Mouse (Mus musculus): ENCODE measurements around the gene Inip. TPM values are rescaled to one million over a fixed set of nuclear protein-coding genes. Genes with fewer than 3 reads are reported as not detected.
A peak's percentile ranks its signal among the peaks of the same experiment; 100 is the strongest.
"Not testable (repeated sequence)": the region's sequence is repeated elsewhere in the genome, so short reads cannot be mapped to it uniquely, and the experiment has no call there.

The Inip gene
- polyA plus RNA-seq, 1 experiment from 2014 or later = 40.4 TPM

DNA sequence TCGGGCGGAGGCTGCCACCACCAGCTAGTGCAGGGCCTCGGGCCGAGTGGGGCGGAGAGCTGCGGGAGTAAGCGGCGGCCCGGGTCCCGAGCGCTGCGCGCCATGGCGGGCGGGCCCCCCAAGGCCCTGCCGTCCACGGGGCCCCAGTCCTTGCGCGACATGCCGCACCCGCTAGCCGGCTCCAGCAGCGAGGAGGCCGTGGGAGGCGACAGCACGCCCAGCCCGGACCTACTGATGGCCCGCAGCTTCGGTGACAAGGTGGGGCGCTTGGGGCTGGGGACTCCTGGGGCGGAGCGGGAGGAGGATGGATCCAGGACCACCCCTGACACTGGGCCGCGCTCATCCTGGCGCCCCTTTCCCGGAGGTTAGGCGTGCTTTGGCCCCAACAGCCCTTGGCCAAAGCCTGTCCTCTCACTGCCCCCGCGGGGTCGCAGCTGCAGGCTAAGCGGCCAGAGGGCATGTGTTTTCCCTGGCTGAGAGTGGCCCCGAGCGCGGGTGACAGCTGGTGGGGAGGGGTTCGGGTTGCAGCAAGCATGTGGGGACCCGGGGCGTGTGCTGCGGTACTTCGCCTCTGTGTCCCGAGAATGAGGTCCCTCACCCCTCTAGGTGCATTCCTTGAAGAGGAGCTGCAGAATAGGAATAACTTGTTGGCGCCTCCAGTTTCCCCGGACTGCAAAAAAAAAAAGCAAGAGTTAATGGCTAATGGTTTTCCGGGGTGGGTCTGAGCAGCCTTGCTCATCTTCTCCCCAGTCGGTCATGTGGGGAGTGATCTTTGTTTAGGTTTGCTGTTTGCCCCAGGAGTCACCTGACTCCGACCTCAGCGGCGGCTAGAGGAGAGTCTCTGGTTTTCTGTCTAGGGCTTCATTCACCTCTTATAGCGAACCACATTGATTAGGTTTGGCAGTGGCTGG is 4.8 kb upstream of the Inip start:
- Histone ChIP-seq H3K4me2 (replicated peaks) (peak overlapping the region; percentile 99), H3K4me3 (replicated peaks) (peak overlapping the region; percentile 97), H3K9ac (peak overlapping the region; percentile 86), H3K27ac (peak overlapping the region; percentile 72), H3K9me3 (no peaks in the 10 kb centered on the region), H3K27me3 (replicated peaks) (no peaks in the 10 kb centered on the region), H3K36me3 (no peaks in the 10 kb centered on the region), H3K4me1 (replicated peaks) (peaks cover 4% of the 10 kb centered on the region)
- peak; percentile 72 for ATAC-seq
- under 1% methylated on average over 58 of the region's 58 CpGs for WGBS

DNA sequence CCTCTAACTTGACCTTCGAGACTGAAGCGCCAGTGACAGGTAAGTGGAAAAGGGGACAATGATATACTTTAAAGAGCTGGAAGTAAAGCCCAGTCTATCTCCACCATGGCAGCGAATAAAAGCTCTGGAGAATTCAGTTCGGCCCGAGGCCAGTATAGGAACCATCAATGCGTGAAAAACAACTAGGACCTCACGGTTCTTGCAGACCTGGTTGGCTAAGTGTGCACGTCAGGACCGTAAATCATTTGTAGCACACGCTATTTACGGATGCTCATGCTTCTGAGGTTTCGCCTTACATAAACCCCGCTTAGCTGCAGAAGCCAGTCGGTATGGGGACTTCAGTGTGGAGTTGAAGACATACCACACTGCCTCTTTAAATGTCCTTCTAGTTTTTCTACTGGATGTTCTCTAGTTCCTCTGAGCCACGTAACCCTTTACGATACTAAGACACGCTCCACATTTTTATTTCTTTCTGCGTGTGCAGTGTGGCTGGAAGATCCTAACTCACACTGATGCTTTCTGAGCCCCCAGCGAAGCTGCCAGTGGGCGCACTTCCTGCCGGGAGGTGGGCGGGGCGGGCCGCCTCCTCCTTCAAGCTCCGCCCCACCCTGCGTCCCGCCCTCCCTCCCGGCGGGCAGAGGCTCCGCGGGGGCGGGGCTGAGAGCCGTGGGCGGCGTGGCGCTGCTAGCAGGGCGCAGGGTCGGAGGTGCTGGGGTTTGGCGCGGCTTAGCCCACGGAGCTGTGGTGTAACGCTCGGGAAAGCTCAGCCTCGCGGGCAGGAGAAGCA is 4.0 kb upstream of the Inip start, which contains the start of gene Snx30:
Gene Snx30 (plus strand): TSS at position 660 of the 787 bp plus-strand sequence.
- peak within 1 kb of the TSS; percentile 86 for H3K9ac ChIP-seq
- H3K27ac ChIP-seq = peak within 1 kb of the TSS; percentile 72
- H3K4me3 ChIP-seq (replicated peaks) = peak within 1 kb of the TSS; percentile 97
- H3K4me2 ChIP-seq (replicated peaks) = peak within 1 kb of the TSS; percentile 99
- H3K9me3 ChIP-seq = no peaks in the 10 kb centered on the region
- peaks cover 4% of the 10 kb centered on the region for H3K4me1 ChIP-seq (replicated peaks)
- ATAC-seq = peak; percentile 96
- H3K27me3 ChIP-seq (replicated peaks) = no peaks in the 10 kb centered on the region
- 2% methylated on average over 45 of the region's 45 CpGs for WGBS
- H3K36me3 ChIP-seq = no peaks in the 10 kb centered on the region

DNA sequence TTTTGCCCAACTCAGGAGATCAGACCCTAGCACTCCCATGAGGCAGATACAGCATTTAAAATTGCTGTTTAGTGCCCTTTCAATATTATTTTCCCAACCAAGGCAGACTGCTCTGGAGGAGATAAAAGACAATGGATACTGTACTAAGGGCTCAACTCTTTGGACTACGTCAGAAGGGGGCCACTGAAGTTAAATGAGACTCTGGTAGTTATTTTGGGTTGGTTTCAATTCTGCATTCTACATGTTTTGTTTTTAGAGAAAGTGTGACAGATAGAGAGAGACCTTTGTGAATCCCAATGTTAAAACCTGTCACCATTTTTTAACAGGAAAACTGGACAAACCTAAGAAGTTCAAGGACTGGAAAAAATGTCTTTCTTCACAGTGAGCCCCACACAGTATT is 3.4 kb upstream of the Inip start:
- Histone ChIP-seq H3K4me1 (replicated peaks) (peaks cover 4% of the 10 kb centered on the region), H3K36me3 (no peaks in the 10 kb centered on the region), H3K9ac (no peak overlapping the region), H3K27me3 (replicated peaks) (no peaks in the 10 kb centered on the region), H3K4me2 (replicated peaks) (peak overlapping the region; percentile 99), H3K9me3 (no peaks in the 10 kb centered on the region), H3K27ac (no peak overlapping the region), H3K4me3 (replicated peaks) (no peak overlapping the region)
- ATAC-seq = no peak
- WGBS = 81% methylated on average over 1 of the region's 1 CpGs

DNA sequence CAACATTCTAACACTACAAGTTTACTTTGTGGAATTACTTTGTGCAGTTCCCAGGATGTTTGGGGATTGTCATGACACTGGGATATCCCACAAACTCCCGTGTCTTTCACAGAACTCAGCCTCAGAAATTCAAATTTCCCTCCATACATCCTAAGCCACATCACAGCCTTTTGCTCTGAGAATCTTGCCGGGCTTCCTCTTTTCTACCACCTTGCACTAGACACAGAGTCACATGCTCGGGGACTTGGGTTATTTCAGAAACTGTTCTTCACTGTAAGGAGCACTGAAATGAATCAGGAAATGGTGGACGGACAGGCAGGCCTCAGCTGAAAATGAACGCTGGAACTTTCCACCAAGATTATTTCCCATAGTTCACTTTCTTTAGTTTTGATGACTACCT is 2.0 kb upstream of the Inip start:
- no peak overlapping the region for H3K9ac ChIP-seq
- H3K36me3 ChIP-seq = no peaks in the 10 kb centered on the region
- no peak overlapping the region for H3K4me3 ChIP-seq (replicated peaks)
- no peak overlapping the region for H3K4me2 ChIP-seq (replicated peaks)
- WGBS = 79% methylated on average over 5 of the region's 5 CpGs
- no peaks in the 10 kb centered on the region for H3K9me3 ChIP-seq
- H3K4me1 ChIP-seq (replicated peaks) = peaks cover 4% of the 10 kb centered on the region
- H3K27me3 ChIP-seq (replicated peaks) = no peaks in the 10 kb centered on the region
- no peak overlapping the region for H3K27ac ChIP-seq
- no peak for ATAC-seq

DNA sequence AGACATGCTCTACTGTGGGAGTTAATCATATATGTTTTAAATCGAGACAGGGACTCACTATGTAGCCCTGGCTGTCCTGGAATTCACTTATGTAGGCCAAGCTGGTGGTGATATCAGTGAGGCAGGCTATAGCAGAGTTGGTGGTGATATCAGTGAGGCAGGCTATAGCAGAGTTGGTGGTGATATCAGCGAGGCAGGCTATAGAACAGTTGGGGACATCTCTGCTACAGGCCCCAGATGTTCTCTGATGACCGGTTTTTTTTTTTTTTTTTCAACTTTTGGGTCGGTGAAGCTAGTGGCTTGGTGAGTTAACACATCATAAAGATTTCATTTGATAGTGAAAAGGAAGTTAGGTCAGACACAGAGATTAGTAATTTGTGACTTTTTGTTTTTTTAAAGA is 1.4 kb upstream of the Inip start:
- H3K4me1 ChIP-seq (replicated peaks) = peaks cover 4% of the 10 kb centered on the region
- H3K9ac ChIP-seq = no peak overlapping the region
- no peak overlapping the region for H3K4me3 ChIP-seq (replicated peaks)
- no peaks in the 10 kb centered on the region for H3K27me3 ChIP-seq (replicated peaks)
- H3K27ac ChIP-seq = no peak overlapping the region
- 59% methylated on average over 4 of the region's 4 CpGs for WGBS
- no peaks in the 10 kb centered on the region for H3K9me3 ChIP-seq
- no peak overlapping the region for H3K4me2 ChIP-seq (replicated peaks)
- H3K36me3 ChIP-seq = no peaks in the 10 kb centered on the region
- no peak for ATAC-seq

DNA sequence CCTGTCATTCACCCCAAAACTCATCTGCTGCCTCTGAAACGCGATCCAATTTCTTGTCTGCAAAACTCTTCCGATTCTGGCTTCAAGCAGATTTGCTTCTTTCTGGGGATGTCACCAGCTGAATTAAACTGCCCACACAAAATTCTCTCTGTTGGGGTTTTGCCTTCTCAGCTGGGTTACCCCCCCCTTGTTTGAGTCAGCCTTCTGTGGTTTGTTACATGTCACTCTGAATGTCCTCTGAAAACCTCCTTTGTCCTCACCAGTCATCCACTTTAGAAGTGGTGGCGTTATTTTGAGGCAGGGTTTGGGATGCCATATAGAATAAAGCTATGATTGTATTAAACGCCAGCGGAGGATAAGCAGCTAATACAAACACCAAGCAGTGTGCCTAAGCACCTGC is 718 bp upstream of the Inip start:
- Histone ChIP-seq H3K4me1 (replicated peaks) (peaks cover 4% of the 10 kb centered on the region), H3K4me3 (replicated peaks) (no peak overlapping the region), H3K4me2 (replicated peaks) (no peak overlapping the region), H3K9me3 (no peaks in the 10 kb centered on the region), H3K9ac (no peak overlapping the region), H3K36me3 (no peaks in the 10 kb centered on the region), H3K27ac (no peak overlapping the region), H3K27me3 (replicated peaks) (no peaks in the 10 kb centered on the region)
- WGBS = 84% methylated on average over 6 of the region's 6 CpGs
- no peak for ATAC-seq

DNA sequence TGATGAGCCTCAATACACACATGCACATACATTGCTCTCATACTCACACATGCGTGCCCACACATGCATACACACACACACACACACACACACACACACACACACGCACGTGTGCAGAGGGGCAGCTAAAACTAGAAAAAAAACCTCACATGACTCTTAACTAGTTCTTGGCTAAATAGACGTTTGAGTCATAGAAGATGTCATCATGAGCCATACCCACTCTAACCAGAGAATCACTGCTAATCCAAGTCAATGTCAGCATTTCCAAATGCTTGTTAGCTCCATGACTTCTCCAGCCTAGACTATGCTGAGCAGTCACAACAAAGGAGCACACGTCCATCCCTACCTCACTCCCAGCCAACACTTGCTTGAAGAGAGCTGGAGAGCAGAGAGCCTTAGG is 1.2 kb downstream of the Inip start:
- Histone ChIP-seq H3K4me3 (replicated peaks) (no peak overlapping the region), H3K9me3 (no peaks in the 10 kb centered on the region), H3K27me3 (replicated peaks) (no peaks in the 10 kb centered on the region), H3K36me3 (no peaks in the 10 kb centered on the region), H3K9ac (no peak overlapping the region), H3K4me1 (replicated peaks) (no peaks in the 10 kb centered on the region), H3K27ac (no peak overlapping the region), H3K4me2 (replicated peaks) (no peak overlapping the region)
- 78% methylated on average over 5 of the region's 5 CpGs for WGBS
- no peak for ATAC-seq

DNA sequence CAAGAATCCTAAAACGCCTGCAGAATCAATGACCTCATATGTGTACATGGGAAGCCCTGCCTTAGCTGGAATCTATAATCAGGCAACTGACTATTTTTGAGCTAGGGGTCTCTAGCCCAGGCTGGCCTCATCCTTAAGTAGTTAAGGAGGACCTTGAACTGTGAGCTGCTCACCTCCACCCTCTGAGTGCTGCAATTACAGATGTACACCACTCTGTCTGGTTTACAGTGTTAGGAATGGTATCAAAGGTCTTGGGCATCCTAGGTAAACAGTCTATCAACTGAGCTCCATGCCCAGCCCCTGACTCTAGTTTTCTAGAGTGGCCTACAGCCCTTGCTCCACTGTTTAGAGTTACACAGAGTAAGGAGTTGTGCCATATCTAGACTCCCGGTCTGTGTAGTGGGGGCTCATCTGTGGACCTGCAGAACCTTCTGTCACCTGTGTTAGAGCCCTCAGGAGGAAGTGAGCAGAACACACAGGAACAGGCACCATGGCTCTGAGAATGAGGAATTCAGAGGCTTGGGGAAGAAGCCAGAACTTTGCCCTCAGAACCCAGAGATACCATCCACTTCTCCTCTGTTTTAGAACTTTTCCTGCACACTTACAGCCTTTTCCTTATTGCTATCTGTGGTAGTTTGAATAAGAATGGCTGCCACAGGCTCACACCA is 5.5 kb downstream of the Inip start:
- Histone ChIP-seq H3K9me3 (no peaks in the 10 kb centered on the region), H3K4me1 (replicated peaks) (no peaks in the 10 kb centered on the region), H3K27ac (no peak overlapping the region), H3K9ac (no peak overlapping the region), H3K27me3 (replicated peaks) (no peaks in the 10 kb centered on the region), H3K4me3 (replicated peaks) (no peak overlapping the region), H3K4me2 (replicated peaks) (no peak overlapping the region), H3K36me3 (no peaks in the 10 kb centered on the region)
- WGBS = 78% methylated on average over 2 of the region's 2 CpGs
- peak; percentile 79 for ATAC-seq

DNA sequence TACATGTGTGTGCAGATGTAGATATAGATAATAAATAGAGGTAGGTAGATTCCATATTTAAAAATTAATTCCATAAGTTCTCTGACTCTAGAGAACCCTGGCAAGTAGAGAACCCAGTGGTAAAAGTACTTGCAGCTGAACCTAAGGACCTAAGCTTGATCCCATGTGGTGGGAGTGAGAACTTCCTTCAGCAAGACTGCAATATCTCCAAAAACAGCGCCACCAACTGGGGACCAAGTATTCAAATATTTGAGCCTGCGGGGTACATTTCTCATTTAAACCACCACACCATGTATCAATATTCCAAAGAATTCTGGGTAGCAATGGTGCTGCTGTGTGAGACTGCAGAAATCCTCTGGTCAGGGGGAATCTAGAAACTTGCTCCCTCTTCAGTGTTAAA is 7.3 kb downstream of the Inip start:
- no peak overlapping the region for H3K4me2 ChIP-seq (replicated peaks)
- no peak overlapping the region for H3K9ac ChIP-seq
- H3K4me1 ChIP-seq (replicated peaks) = no peaks in the 10 kb centered on the region
- H3K36me3 ChIP-seq = no peaks in the 10 kb centered on the region
- no peak overlapping the region for H3K27ac ChIP-seq
- no peaks in the 10 kb centered on the region for H3K27me3 ChIP-seq (replicated peaks)
- ATAC-seq = no peak
- no peaks in the 10 kb centered on the region for H3K9me3 ChIP-seq
- no peak overlapping the region for H3K4me3 ChIP-seq (replicated peaks)
- 72% methylated on average over 2 of the region's 2 CpGs for WGBS

GRCm38 (mm10) chr4:59793626-59794025 is 7.8 kb downstream of the Inip start:
- H3K4me2 ChIP-seq (replicated peaks); H3K4me3 ChIP-seq (replicated peaks); H3K9me3 ChIP-seq; H3K9ac ChIP-seq; H3K4me1 ChIP-seq (replicated peaks); H3K36me3 ChIP-seq; H3K27ac ChIP-seq; H3K27me3 ChIP-seq (replicated peaks); ATAC-seq: not testable (repeated sequence)
- 72% methylated on average over 2 of the region's 2 CpGs for WGBS

DNA sequence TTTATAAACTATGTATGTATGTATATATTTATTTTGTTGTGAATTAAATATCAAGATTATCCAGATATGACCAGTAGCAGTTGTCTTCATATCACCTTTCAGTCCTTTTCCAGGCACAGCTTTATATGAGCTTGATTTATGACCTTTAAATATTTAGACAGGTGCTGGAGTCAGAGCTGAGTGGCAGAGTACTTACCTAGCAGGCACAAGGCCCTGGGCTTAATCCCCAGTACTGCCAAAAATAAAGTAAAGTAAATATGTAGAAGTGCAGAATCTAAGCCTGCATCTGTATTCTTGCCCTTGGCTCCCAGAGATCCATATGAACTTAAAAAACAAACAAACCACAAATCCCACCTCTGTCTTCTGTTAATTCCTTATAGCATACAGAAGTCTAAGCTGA is 12.4 kb downstream of the Inip start:
- no peak overlapping the region for H3K9ac ChIP-seq
- ATAC-seq = no peak
- H3K4me3 ChIP-seq (replicated peaks) = no peak overlapping the region
- H3K4me2 ChIP-seq (replicated peaks) = no peak overlapping the region
- H3K27ac ChIP-seq = no peak overlapping the region
- H3K9me3 ChIP-seq = no peaks in the 10 kb centered on the region
- no peaks in the 10 kb centered on the region for H3K36me3 ChIP-seq
- H3K27me3 ChIP-seq (replicated peaks) = no peaks in the 10 kb centered on the region
- no peaks in the 10 kb centered on the region for H3K4me1 ChIP-seq (replicated peaks)

GRCm38 (mm10) chr4:59787126-59787525 is 14.3 kb downstream of the Inip start:
- Histone ChIP-seq H3K9ac (no peak overlapping the region), H3K4me3 (replicated peaks) (no peak overlapping the region), H3K9me3 (no peaks in the 10 kb centered on the region), H3K36me3 (no peaks in the 10 kb centered on the region), H3K4me1 (replicated peaks) (no peaks in the 10 kb centered on the region), H3K4me2 (replicated peaks) (no peak overlapping the region), H3K27me3 (replicated peaks) (no peaks in the 10 kb centered on the region), H3K27ac (no peak overlapping the region)
- no peak for ATAC-seq
- 61% methylated on average over 6 of the region's 6 CpGs for WGBS

All from intestine, embryonic 15.5 days (tissue).